Mouse (Mus musculus) forebrain, postnatal 0 days (tissue): Measurements from ENCODE around the gene Camk2d. TPM values are rescaled to one million over a fixed set of nuclear protein-coding genes. Genes with fewer than 3 reads are reported as not detected.

Source experiments
- ATAC-seq: fragments of 200-750 bp; cut with Nextera tagmentation; 2 replicates; pipeline ENCODE4 v1.8.0; 2017; ENCODE audit warnings: mild to moderate bottlenecking, moderate library complexity
- DNase-seq: peaks from one replicate; pipeline ENCODE4 v3.0.0-alpha.2; 2015
- H3K27ac ChIP-seq: fragments of 300-500 bp; sonication (generic); 2 replicates; pipeline ENCODE4 v1.5.1; 2014; ENCODE audit warnings: low read depth, mild to moderate bottlenecking, antibody characterized with exemption, low read length, moderate library complexity, mixed read lengths
- H3K27me3 ChIP-seq: fragments of 300-500 bp; sonication (generic); 2 replicates; pipeline ENCODE4 v1.6.1; 2014; ENCODE audit warnings: mild to moderate bottlenecking, low read length, mixed read lengths; ENCODE audit not compliant: insufficient read depth
- H3K36me3 ChIP-seq: fragments of 300-500 bp; sonication (generic); 2 replicates; pipeline ENCODE4 v1.6.1; 2014; ENCODE audit warnings: mild to moderate bottlenecking, moderate library complexity; ENCODE audit not compliant: insufficient read depth
- H3K4me1 ChIP-seq: fragments of 300-500 bp; sonication (generic); 2 replicates; pipeline ENCODE4 v1.6.1; 2014; ENCODE audit warnings: antibody characterized with exemption; ENCODE audit not compliant: insufficient read depth
- H3K4me2 ChIP-seq: fragments of 300-500 bp; sonication (generic); 2 replicates; pipeline ENCODE4 v1.6.1; 2014; ENCODE audit warnings: low read depth, mild to moderate bottlenecking, moderate library complexity
- H3K4me3 ChIP-seq: fragments of 300-500 bp; sonication (generic); 2 replicates; pipeline ENCODE4 v1.5.1; 2014; ENCODE audit warnings: low read depth, low read length, mixed read lengths
- H3K9ac ChIP-seq: fragments of 300-500 bp; sonication (generic); 2 replicates; pipeline ENCODE4 v1.6.1; 2014; ENCODE audit warnings: mild to moderate bottlenecking
- H3K9me3 ChIP-seq: fragments of 300-500 bp; sonication (generic); 2 replicates; pipeline ENCODE4 v1.6.1; 2016; ENCODE audit warnings: low read length
- CTCF ChIP-seq: sonication (generic); IDR thresholded peaks from 2 replicates; pipeline ENCODE4 v1.5.1; 2016; ENCODE audit warnings: antibody characterized with exemption, control low read depth, low read depth
- WGBS: fragments of 180-500 bp; shearing (Covaris S2); extraction: QIAGEN DNeasy Blood & Tissue Kit; methylation state at CpG from one replicate; pipeline ENCODE4 v1.1.7; 2014; 5-methylcytosine and 5-hydroxymethylcytosine counted together
- polyA plus RNA-seq: library from polyadenylated mRNA; unstranded; fragments of >200 nt; fragmentation: Nextera tagmentation; extraction: Ambion mirVana; gene quantifications from 2 replicates; pipeline ENCODE4 v1.2.1, GENCODE M21; 2015
- total RNA-seq: library from RNA; depleted of rRNA; stranded (reverse); fragments of >200 nt; gene quantifications from 2 replicates; pipeline ENCODE4 v1.2.3, GENCODE M21; 2014

Gene Camk2d
- total and polyA plus RNA-seq, 2 experiments from 2014 or later = 52.8 to 97.7 TPM

DNA sequence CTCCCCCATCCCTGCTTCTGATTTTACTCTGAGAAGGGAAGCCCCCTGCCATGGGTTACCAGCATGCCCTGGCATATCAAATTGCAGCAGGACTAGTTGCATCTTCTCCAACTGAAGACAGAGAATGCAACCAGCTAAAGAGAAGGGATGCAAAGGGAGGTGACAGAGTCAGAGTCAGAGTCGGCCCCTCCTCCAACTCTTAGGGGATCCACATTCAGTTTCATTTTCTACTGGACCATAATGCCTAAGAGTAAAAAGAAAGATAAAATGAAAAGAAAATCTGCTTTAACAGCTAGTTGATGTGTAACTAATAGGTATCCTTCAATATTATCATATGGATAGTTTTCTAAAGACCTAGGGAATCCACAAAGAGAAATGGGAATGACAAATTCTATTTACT lies 162.3 kb downstream of the Camk2d start:
- ATAC-seq (no peak), DNase-seq (no peak)
- WGBS = 90% methylated on average over 1 of the region's 1 CpGs
- Histone ChIP-seq H3K9ac (no peak overlapping the region), H3K4me2 (no peak overlapping the region), H3K4me3 (no peak overlapping the region), H3K36me3 (no peaks in the 10 kb centered on the region), H3K27ac (no peak overlapping the region), H3K27me3 (no peaks in the 10 kb centered on the region), H3K9me3 (no peaks in the 10 kb centered on the region), H3K4me1 (no peaks in the 10 kb centered on the region)
- no peak for TF ChIP-seq CTCF

DNA sequence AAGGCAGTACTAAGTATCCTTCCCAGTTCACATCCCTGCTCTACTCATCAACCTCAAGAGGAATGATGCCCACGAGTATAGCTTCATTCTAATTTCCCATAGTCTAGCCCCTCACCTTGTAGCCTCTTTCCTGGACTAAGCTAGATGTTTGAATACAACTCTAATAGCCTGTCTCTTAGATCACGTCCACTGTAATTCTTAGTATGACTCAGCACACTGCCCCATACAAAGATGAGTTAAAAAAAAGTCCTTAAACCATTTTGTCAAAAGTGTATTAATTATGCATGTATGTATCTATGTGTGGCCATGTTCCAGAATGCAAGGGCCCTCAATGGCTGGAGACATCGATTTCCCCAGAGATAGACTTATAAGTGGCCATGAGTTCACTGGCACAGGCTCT lies 164.5 kb downstream of the Camk2d start:
- no peak for TF ChIP-seq CTCF
- WGBS = 81% methylated on average over 3 of the region's 3 CpGs
- H3K4me1 ChIP-seq = no peaks in the 10 kb centered on the region
- no peak overlapping the region for H3K27ac ChIP-seq
- H3K27me3 ChIP-seq = no peaks in the 10 kb centered on the region
- H3K9me3 ChIP-seq = no peaks in the 10 kb centered on the region
- no peak overlapping the region for H3K4me2 ChIP-seq
- no peaks in the 10 kb centered on the region for H3K36me3 ChIP-seq
- no peak overlapping the region for H3K9ac ChIP-seq
- ATAC-seq = no peak
- H3K4me3 ChIP-seq = no peak overlapping the region
- no peak for DNase-seq

- Histone ChIP-seq H3K9me3 (no peaks in the 10 kb centered on the region), H3K9ac (no peak overlapping the region), H3K27ac (no peak overlapping the region), H3K36me3 (no peaks in the 10 kb centered on the region), H3K4me1 (no peaks in the 10 kb centered on the region), H3K4me3 (no peak overlapping the region), H3K4me2 (no peak overlapping the region), H3K27me3 (no peaks in the 10 kb centered on the region)
- 72% methylated on average over 4 of the region's 4 CpGs for WGBS
- no peak for TF ChIP-seq CTCF
- peak; percentile 72 for DNase-seq
- ATAC-seq = peak; percentile 89
Measured at GRCm38 (mm10) chr3:126764745-126765144, 168.6 kb downstream of the Camk2d start.

DNA sequence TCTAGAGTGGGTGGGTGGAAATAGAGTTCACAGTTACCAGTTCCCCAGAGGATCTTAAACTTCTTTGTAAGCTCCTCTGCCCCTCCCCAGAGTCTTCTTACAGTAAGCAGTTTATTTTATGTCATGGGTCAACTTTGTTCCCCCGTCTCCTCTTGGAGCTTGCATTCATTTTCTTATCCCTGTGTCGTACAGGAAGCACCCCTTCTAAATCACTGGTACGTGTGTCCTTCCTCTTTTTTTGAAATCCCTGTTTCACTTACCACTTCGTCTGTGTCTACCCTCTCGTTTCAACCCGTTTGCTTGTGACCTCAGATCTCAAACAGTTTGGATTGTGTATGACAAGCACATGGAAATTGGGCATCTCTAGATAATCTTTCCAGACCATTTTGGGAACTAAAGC lies 174.0 kb downstream of the Camk2d start:
- Histone ChIP-seq H3K4me1 (no peaks in the 10 kb centered on the region), H3K9ac (no peak overlapping the region), H3K27ac (no peak overlapping the region), H3K27me3 (no peaks in the 10 kb centered on the region), H3K36me3 (no peaks in the 10 kb centered on the region), H3K9me3 (no peaks in the 10 kb centered on the region), H3K4me3 (no peak overlapping the region), H3K4me2 (no peak overlapping the region)
- ATAC-seq = no peak
- whole genome bisulfite sequencing = 85% methylated on average over 6 of the region's 6 CpGs
- no peak for TF ChIP-seq CTCF
- no peak for DNase-seq

- no peak overlapping the region for H3K4me3 ChIP-seq
- ATAC-seq (no peak), DNase-seq (no peak)
- no peak overlapping the region for H3K4me2 ChIP-seq
- WGBS = 87% methylated on average over 8 of the region's 8 CpGs
- no peak overlapping the region for H3K27ac ChIP-seq
- H3K36me3 ChIP-seq = no peaks in the 10 kb centered on the region
- H3K4me1 ChIP-seq = no peaks in the 10 kb centered on the region
- H3K9me3 ChIP-seq = no peaks in the 10 kb centered on the region
- no peak for TF ChIP-seq CTCF
- no peaks in the 10 kb centered on the region for H3K27me3 ChIP-seq
- no peak overlapping the region for H3K9ac ChIP-seq
Measured at GRCm38 (mm10) chr3:126771032-126771431, 174.9 kb downstream of the Camk2d start.

GRCm38 (mm10) chr3:126771541-126771940 lies 175.4 kb downstream of the Camk2d start:
- 25% methylated on average over 6 of the region's 6 CpGs for WGBS
- TF ChIP-seq CTCF = peak; percentile 86
- H3K4me1 ChIP-seq = no peaks in the 10 kb centered on the region

GRCm38 (mm10) chr3:126776001-126776400 lies 179.9 kb downstream of the Camk2d start:
- Histone ChIP-seq H3K9ac (no peak overlapping the region), H3K36me3 (no peaks in the 10 kb centered on the region), H3K4me2 (no peak overlapping the region), H3K4me3 (no peak overlapping the region), H3K27me3 (no peaks in the 10 kb centered on the region), H3K4me1 (no peaks in the 10 kb centered on the region), H3K9me3 (no peaks in the 10 kb centered on the region), H3K27ac (no peak overlapping the region)
- TF ChIP-seq CTCF = no peak
- no peak for ATAC-seq
- DNase-seq = no peak

More at GRCm38 (mm10) chr3:126771541-126771940, 175.4 kb downstream of the Camk2d start:
- DNase-seq (peak; percentile 73), ATAC-seq (peak; percentile 86)
- Histone ChIP-seq H3K27ac (no peak overlapping the region), H3K4me3 (no peak overlapping the region), H3K36me3 (no peaks in the 10 kb centered on the region), H3K9ac (no peak overlapping the region), H3K4me2 (no peak overlapping the region), H3K27me3 (no peaks in the 10 kb centered on the region), H3K9me3 (no peaks in the 10 kb centered on the region)

- no peak for TF ChIP-seq CTCF
- no peak for DNase-seq
- no peak overlapping the region for H3K4me3 ChIP-seq
- no peak overlapping the region for H3K4me2 ChIP-seq
- no peak overlapping the region for H3K9ac ChIP-seq
- H3K9me3 ChIP-seq = no peaks in the 10 kb centered on the region
- H3K4me1 ChIP-seq = no peaks in the 10 kb centered on the region
- no peaks in the 10 kb centered on the region for H3K27me3 ChIP-seq
- H3K27ac ChIP-seq = no peak overlapping the region
- ATAC-seq = no peak
- 96% methylated on average over 9 of the region's 9 CpGs for WGBS
- no peaks in the 10 kb centered on the region for H3K36me3 ChIP-seq
Measured at GRCm38 (mm10) chr3:126777101-126777500, 181.0 kb downstream of the Camk2d start.
